Mouse (Mus musculus) T-cell, adult 66 days (primary cell): ENCODE measurements around the gene Kansl3. TPM values are rescaled to one million over a fixed set of nuclear protein-coding genes. Genes with fewer than 3 reads are reported as not detected.

Source experiments
- total RNA-seq, 2 experiments: library from RNA; stranded (reverse); gene quantifications; 3 replicates in 1 of 2; 4 replicates in 1 of 2; pipeline ENCODE4 v1.2.4; 2023

Kansl3 gene
- total RNA-seq: 100 to 1,000 TPM; 103 to 109 TPM

DNA sequence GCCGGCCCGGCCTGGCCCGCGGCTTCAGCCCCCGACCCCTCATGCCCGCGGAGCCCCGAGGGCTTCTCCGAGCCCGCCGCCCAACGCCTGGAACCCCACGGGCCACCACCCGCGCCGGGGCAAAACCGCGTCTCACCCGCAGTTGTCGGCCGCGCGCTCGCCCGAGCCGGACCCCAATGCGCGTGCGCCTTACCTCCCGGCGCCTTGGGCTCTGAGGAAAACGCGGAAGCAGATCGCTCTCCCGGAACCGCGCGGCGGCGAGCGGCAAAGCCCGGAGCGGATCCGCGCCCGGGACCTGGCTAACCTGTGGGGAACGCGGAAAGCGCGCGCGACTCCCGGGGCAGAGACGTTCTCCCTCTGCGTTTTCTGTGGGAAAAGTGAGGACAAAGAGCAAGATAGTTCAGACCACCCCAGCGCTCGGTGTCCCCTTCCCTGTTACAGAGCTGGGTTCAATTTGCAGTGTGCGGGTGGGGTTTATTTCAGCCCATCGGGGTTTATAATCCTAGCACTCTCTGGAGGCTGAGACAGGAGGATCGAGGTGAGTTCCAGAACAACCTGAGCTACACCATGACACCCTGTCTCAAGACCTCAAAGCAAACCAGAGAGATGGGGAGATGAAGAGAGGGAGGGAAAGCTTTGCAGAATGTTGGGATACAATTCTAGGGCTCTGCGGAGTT, at the start of gene Kansl3:
Gene Kansl3 (minus strand): TSS at position 213 of the 677 bp plus-strand sequence.

DNA sequence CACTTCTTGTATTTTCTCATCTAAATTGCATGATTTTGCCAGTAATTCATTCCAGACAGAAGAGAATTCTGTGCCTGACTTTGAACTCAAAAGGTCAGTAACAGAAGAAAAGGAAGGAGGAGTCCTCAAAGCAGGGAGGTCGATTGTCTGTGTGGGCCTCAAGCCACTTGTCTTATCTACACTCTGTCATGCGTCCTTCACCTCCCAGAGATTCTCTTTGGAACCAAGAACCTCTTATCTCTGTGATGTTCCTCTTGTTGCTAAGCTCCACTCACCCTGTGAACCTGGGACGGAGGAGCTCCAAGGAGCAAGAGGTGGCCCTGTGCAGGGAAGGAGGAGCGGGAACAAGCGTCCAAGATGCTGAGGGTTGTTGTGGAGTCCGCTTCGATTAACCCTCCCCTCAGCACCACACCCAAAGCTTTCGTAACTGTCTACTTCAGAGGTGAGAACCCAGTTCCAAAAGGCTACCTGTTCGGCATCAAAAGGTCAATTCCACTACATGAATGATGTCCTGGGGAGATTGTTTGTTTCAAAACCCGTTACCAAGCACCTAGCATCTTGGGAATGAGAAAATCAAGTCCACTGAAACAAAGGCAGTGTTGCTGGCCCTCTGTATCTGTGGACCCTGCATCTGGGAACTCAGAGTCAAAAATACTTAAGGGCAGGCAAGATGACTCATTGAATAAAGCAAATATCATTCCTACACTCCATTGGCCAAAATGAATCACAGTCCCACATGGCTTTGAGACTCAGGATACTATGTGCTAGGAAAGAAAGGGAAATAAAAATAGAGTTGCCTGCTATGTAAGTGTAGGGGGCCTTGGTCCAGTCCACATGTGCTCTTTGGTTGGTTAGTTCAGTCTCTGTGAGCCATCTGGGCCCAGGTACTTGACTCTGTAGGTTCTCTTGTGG, 3.2 kb upstream of the Kansl3 start, which contains the start of gene Fer1l5:
Gene Fer1l5 (plus strand): TSS at position 358 of the 912 bp plus-strand sequence.

DNA sequence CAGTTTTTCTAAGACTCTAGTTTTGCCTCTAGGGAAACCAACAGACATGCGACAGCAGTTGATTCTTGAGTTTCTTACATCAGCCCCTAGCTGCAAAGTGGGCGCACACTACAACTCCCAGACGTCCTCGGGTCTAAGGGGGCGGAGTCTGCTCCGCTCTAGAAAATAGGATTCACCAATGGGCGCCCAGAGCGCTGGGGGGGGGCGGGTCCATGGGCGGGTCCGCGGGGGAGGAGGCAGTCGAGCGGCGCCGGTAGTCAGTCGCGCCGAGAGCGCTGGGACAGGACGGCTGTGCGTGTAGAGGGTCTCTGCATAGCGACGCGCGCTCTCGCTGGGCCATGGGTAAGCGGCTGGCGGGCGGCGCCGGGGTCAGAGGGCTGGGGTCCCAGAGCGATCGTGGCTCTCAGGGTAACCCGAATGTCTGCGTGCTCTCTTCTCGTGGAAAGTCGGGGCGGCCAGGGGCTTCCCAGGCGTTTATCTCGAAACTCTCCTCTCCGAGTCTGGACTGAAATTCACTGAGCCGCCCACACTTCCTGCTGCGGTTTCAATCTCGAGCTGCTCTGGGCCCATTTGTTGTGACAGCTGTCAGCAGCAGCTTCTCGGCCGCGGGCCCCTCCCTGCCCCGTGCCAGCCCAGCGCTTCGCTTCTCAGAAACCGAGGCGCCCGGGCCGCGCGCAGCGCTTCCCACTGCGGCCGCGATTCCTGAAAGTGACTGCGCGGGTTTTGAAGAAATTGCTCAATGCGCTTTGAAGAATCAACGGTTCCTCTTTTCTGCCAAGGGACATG, 61.3 kb downstream of the Kansl3 start, which contains the start of gene Arid5a:
Gene Arid5a (plus strand): TSS at position 239 of the 786 bp plus-strand sequence.

Other genes with a start within 250 kb of the Kansl3 start
- gene Uggt1, start 124.5 kb downstream of the Kansl3 start, total RNA-seq: 100 to 1,000 TPM; 102 to 104 TPM
- gene Neurl3, start 94.5 kb downstream of the Kansl3 start, total RNA-seq: 10 to 100 TPM; 49.8 to 58.9 TPM
- gene Arid5a, start 61.4 kb downstream of the Kansl3 start, total RNA-seq: 100 to 1,000 TPM; 272 to 274 TPM
- not detected for gene Fer1l5, start 3.1 kb upstream of the Kansl3 start, total RNA-seq
- 10 to 100 TPM; 30.2 to 35.3 TPM for gene Lman2l, start 76.1 kb upstream of the Kansl3 start, total RNA-seq
- gene Cnnm4, start 102.4 kb upstream of the Kansl3 start, total RNA-seq: 10 to 100 TPM; 13.8 to 20.3 TPM
- 10 to 100 TPM; 50.9 to 51.0 TPM for gene Cnnm3, start 142.7 kb upstream of the Kansl3 start, total RNA-seq
- 10 to 100 TPM; 33.3 to 33.7 TPM for gene Ankrd23, start 167.7 kb upstream of the Kansl3 start, total RNA-seq
- gene Gm42417, start 170.2 kb upstream of the Kansl3 start, total RNA-seq: not detected
- 10 to 100 TPM; 25.6 to 29.5 TPM for gene Ankrd39, start 178.3 kb upstream of the Kansl3 start, total RNA-seq
- 1 to 10 TPM in 1 of 2 experiments, under 1 TPM in 1; 0.99 to 1.1 TPM for gene Sema4c, start 189.2 kb upstream of the Kansl3 start, total RNA-seq